Mouse (Mus musculus): Measurements from ENCODE around the gene Acadvl. TPM values are rescaled to one million over a fixed set of nuclear protein-coding genes. Genes with fewer than 3 reads are reported as not detected.

The Acadvl gene
- polyA plus RNA-seq, 1 experiment from 2014 or later: 178 TPM

GRCm38 (mm10) chr11:70053156-70053555 lies 37.9 kb upstream of the Acadvl start:
- Histone ChIP-seq H3K4me2 (ENCODE audit: low read length) (no peak overlapping the region), H3K9me3 (replicated peaks; ENCODE audit: low read length) (no peaks in the 10 kb centered on the region), H3K4me3 (replicated peaks; ENCODE audit: low read depth, low read length) (no peak overlapping the region), H3K27me3 (ENCODE audit: insufficient read depth, low read length) (no peaks in the 10 kb centered on the region), H3K9ac (ENCODE audit: low read depth, low read length) (no peak overlapping the region), H3K27ac (no peak overlapping the region), H3K36me3 (ENCODE audit: insufficient read depth, low read length) (no peaks in the 10 kb centered on the region), H3K4me1 (replicated peaks; ENCODE audit: insufficient read depth, low read length) (no peaks in the 10 kb centered on the region)
- WGBS: 62% methylated on average over 7 of the region's 7 CpGs
- DNase-seq (ENCODE audit: low spot score): no peak
- TF ChIP-seq CTCF (IDR thresholded peaks at IDR 0.05; ENCODE audit: low read depth): no peak
- ATAC-seq (replicated peaks; ENCODE audit: low FRiP score, low read depth): no peak

GRCm38 (mm10) chr11:70049816-70050215 lies 34.6 kb upstream of the Acadvl start:
- H3K36me3 ChIP-seq (ENCODE audit: insufficient read depth, low read length): no peaks in the 10 kb centered on the region
- 56% methylated on average over 10 of the region's 10 CpGs for WGBS
- H3K4me3 ChIP-seq (replicated peaks; ENCODE audit: low read depth, low read length): no peak overlapping the region
- no peak overlapping the region for H3K27ac ChIP-seq
- no peak overlapping the region for H3K4me2 ChIP-seq (ENCODE audit: low read length)
- TF ChIP-seq CTCF (IDR thresholded peaks at IDR 0.05; ENCODE audit: low read depth): peak; percentile 44; the same call in 1 of the 2 replicates
- no peak for DNase-seq (ENCODE audit: low spot score)
- H3K9ac ChIP-seq (ENCODE audit: low read depth, low read length): no peak overlapping the region
- ATAC-seq (replicated peaks; ENCODE audit: low FRiP score, low read depth): no peak
- H3K4me1 ChIP-seq (replicated peaks; ENCODE audit: insufficient read depth, low read length): no peaks in the 10 kb centered on the region
- no peaks in the 10 kb centered on the region for H3K27me3 ChIP-seq (ENCODE audit: insufficient read depth, low read length)
- no peaks in the 10 kb centered on the region for H3K9me3 ChIP-seq (replicated peaks; ENCODE audit: low read length)

- 72% methylated on average over 6 of the region's 6 CpGs for WGBS
These were observed 34.2 kb upstream of the Acadvl start for GRCm38 (mm10) chr11:70049366-70049765.

GRCm38 (mm10) chr11:70045435-70045834 lies 30.2 kb upstream of the Acadvl start:
- Histone ChIP-seq H3K4me2 (ENCODE audit: low read length) (no peak overlapping the region), H3K27ac (no peak overlapping the region), H3K4me3 (replicated peaks; ENCODE audit: low read depth, low read length) (no peak overlapping the region), H3K4me1 (replicated peaks; ENCODE audit: insufficient read depth, low read length) (no peaks in the 10 kb centered on the region), H3K27me3 (ENCODE audit: insufficient read depth, low read length) (no peaks in the 10 kb centered on the region), H3K9ac (ENCODE audit: low read depth, low read length) (no peak overlapping the region), H3K9me3 (replicated peaks; ENCODE audit: low read length) (no peaks in the 10 kb centered on the region), H3K36me3 (ENCODE audit: insufficient read depth, low read length) (peaks cover 19% of the 10 kb centered on the region)
- no peak for TF ChIP-seq CTCF (IDR thresholded peaks at IDR 0.05; ENCODE audit: low read depth)
- DNase-seq (ENCODE audit: low spot score) (peak; percentile 43), ATAC-seq (replicated peaks; ENCODE audit: low FRiP score, low read depth) (peak; percentile 55; the same call in 1 of the 2 replicates)
- WGBS: 26% methylated on average over 9 of the region's 9 CpGs

More at GRCm38 (mm10) chr11:70049366-70049765, 34.2 kb upstream of the Acadvl start:
- Histone ChIP-seq H3K4me2 (ENCODE audit: low read length) (no peak overlapping the region), H3K4me1 (replicated peaks; ENCODE audit: insufficient read depth, low read length) (no peaks in the 10 kb centered on the region), H3K27me3 (ENCODE audit: insufficient read depth, low read length) (no peaks in the 10 kb centered on the region), H3K9me3 (replicated peaks; ENCODE audit: low read length) (no peaks in the 10 kb centered on the region), H3K9ac (ENCODE audit: low read depth, low read length) (no peak overlapping the region), H3K27ac (no peak overlapping the region), H3K36me3 (ENCODE audit: insufficient read depth, low read length) (no peaks in the 10 kb centered on the region), H3K4me3 (replicated peaks; ENCODE audit: low read depth, low read length) (no peak overlapping the region)
- no peak for ATAC-seq (replicated peaks; ENCODE audit: low FRiP score, low read depth)
- DNase-seq (ENCODE audit: low spot score): no peak
- TF ChIP-seq CTCF (IDR thresholded peaks at IDR 0.05; ENCODE audit: low read depth): no peak

GRCm38 (mm10) chr11:70043665-70044064 lies 28.5 kb upstream of the Acadvl start:
- DNase-seq (ENCODE audit: low spot score): no peak
- Histone ChIP-seq H3K4me2 (ENCODE audit: low read length) (no peak overlapping the region), H3K36me3 (ENCODE audit: insufficient read depth, low read length) (peaks cover 24% of the 10 kb centered on the region), H3K9ac (ENCODE audit: low read depth, low read length) (no peak overlapping the region), H3K27ac (no peak overlapping the region), H3K4me3 (replicated peaks; ENCODE audit: low read depth, low read length) (no peak overlapping the region), H3K27me3 (ENCODE audit: insufficient read depth, low read length) (no peaks in the 10 kb centered on the region), H3K4me1 (replicated peaks; ENCODE audit: insufficient read depth, low read length) (no peaks in the 10 kb centered on the region), H3K9me3 (replicated peaks; ENCODE audit: low read length) (no peaks in the 10 kb centered on the region)
- 87% methylated on average over 7 of the region's 7 CpGs for WGBS
- no peak for TF ChIP-seq CTCF (IDR thresholded peaks at IDR 0.05; ENCODE audit: low read depth)
- no peak for ATAC-seq (replicated peaks; ENCODE audit: low FRiP score, low read depth)

- Histone ChIP-seq H3K4me2 (ENCODE audit: low read length) (no peak overlapping the region), H3K9me3 (replicated peaks; ENCODE audit: low read length) (no peaks in the 10 kb centered on the region), H3K4me1 (replicated peaks; ENCODE audit: insufficient read depth, low read length) (no peaks in the 10 kb centered on the region), H3K27ac (no peak overlapping the region), H3K4me3 (replicated peaks; ENCODE audit: low read depth, low read length) (no peak overlapping the region), H3K9ac (ENCODE audit: low read depth, low read length) (no peak overlapping the region), H3K36me3 (ENCODE audit: insufficient read depth, low read length) (peaks cover 24% of the 10 kb centered on the region), H3K27me3 (ENCODE audit: insufficient read depth, low read length) (no peaks in the 10 kb centered on the region)
- no peak for ATAC-seq (replicated peaks; ENCODE audit: low FRiP score, low read depth)
- WGBS: 84% methylated on average over 23 of the region's 23 CpGs
- TF ChIP-seq CTCF (IDR thresholded peaks at IDR 0.05; ENCODE audit: low read depth): no peak
- no peak for DNase-seq (ENCODE audit: low spot score)
These were observed 27.3 kb upstream of the Acadvl start for GRCm38 (mm10) chr11:70042309-70043085.

Measured in kidney, postnatal 0 days (tissue).